Mouse (Mus musculus) midbrain, postnatal 0 days (tissue): ENCODE results near the gene Gm21970. TPM values are rescaled to one million over a fixed set of nuclear protein-coding genes. Genes with fewer than 3 reads are reported as not detected.

Experiments
- ATAC-seq: fragments of 200-750 bp; cut with Nextera tagmentation; 2 replicates; pipeline ENCODE4 v1.8.0; 2017; ENCODE audit warnings: moderate number of reproducible peaks, mild to moderate bottlenecking, moderate TSS enrichment, moderate library complexity; ENCODE audit not compliant: low FRiP score
- DNase-seq: peaks from one replicate; pipeline ENCODE4 v3.0.0-alpha.2; 2015; ENCODE audit warnings: low spot score
- H3K27ac ChIP-seq: fragments of 300-500 bp; sonication (generic); 2 replicates; pipeline ENCODE4 v1.5.1; 2014; ENCODE audit warnings: low read depth, mild to moderate bottlenecking, low read length, mixed read lengths
- H3K27me3 ChIP-seq: fragments of 300-500 bp; sonication (generic); 2 replicates; pipeline ENCODE4 v1.6.1; 2014; ENCODE audit warnings: low read length, control low read depth, mixed read lengths; ENCODE audit not compliant: insufficient read depth
- H3K36me3 ChIP-seq: fragments of 300-500 bp; sonication (generic); 2 replicates; pipeline ENCODE4 v1.6.1; 2014; ENCODE audit warnings: low read length, control low read depth, mixed read lengths; ENCODE audit not compliant: insufficient read depth
- H3K4me1 ChIP-seq: fragments of 300-500 bp; sonication (generic); 2 replicates; pipeline ENCODE4 v1.6.1; 2014; ENCODE audit warnings: mild to moderate bottlenecking, control low read depth, antibody characterized with exemption, low read length, mixed read lengths; ENCODE audit not compliant: insufficient read depth
- H3K4me2 ChIP-seq: fragments of 300-500 bp; sonication (generic); 2 replicates; pipeline ENCODE4 v1.6.1; 2014; ENCODE audit warnings: low read depth, mild to moderate bottlenecking, low read length, mixed read lengths; ENCODE audit not compliant: poor library complexity, severe bottlenecking
- H3K4me3 ChIP-seq: fragments of 300-500 bp; sonication (generic); 2 replicates; pipeline ENCODE4 v1.5.1; 2014; ENCODE audit warnings: low read depth, mild to moderate bottlenecking, low read length, moderate library complexity
- H3K9ac ChIP-seq: fragments of 300-500 bp; sonication (generic); replicated peaks from 2 replicates; pipeline ENCODE4 v1.6.1; 2014; ENCODE audit warnings: mild to moderate bottlenecking, low read length, moderate library complexity, mixed read lengths; ENCODE audit not compliant: poor library complexity, severe bottlenecking
- H3K9me3 ChIP-seq: fragments of 300-500 bp; sonication (generic); 2 replicates; pipeline ENCODE4 v1.6.1; 2016; ENCODE audit warnings: low read length, control low read depth
- CTCF ChIP-seq: IDR thresholded peaks from 2 replicates; pipeline ENCODE4 v1.5.1; 2016; ENCODE audit warnings: antibody characterized with exemption, mild to moderate bottlenecking
- WGBS: fragments of 180-500 bp; shearing (Covaris S2); extraction: QIAGEN DNeasy Blood & Tissue Kit; methylation state at CpG from one replicate; pipeline ENCODE4 v1.1.7; 2014; 5-methylcytosine and 5-hydroxymethylcytosine counted together
- polyA plus RNA-seq: library from polyadenylated mRNA; unstranded; fragments of >200 nt; fragmentation: Nextera tagmentation; extraction: Ambion mirVana; gene quantifications from 2 replicates; pipeline ENCODE4 v1.2.1, GENCODE M21; 2015
- total RNA-seq: library from RNA; depleted of rRNA; stranded (reverse); fragments of >200 nt; gene quantifications from 2 replicates; pipeline ENCODE4 v1.2.3, GENCODE M21; 2014

Gene Gm21970
- total and polyA plus RNA-seq, 2 experiments from 2014 or later = not detected

GRCm38 (mm10) chr16:91401569-91402165 is 10.1 kb downstream of the Gm21970 start:
- Histone ChIP-seq H3K4me2 (no peak overlapping the region), H3K27ac (no peak overlapping the region), H3K4me1 (0 out of 2 replicates have a peak, but pooled peaks cover 3% of the 10 kb centered on the region), H3K4me3 (no peak overlapping the region), H3K36me3 (no peaks in the 10 kb centered on the region; the same call in 1 of the 2 replicates), H3K27me3 (no peaks in the 10 kb centered on the region), H3K9ac (no peak overlapping the region), H3K9me3 (no peaks in the 10 kb centered on the region)
- 81% methylated on average over 6 of the region's 6 CpGs for WGBS
- no peak for TF ChIP-seq CTCF
- DNase-seq (no peak), ATAC-seq (no peak)

GRCm38 (mm10) chr16:91403784-91404183 is 12.3 kb downstream of the Gm21970 start:
- Histone ChIP-seq H3K27me3 (no peaks in the 10 kb centered on the region), H3K9me3 (no peaks in the 10 kb centered on the region), H3K27ac (no peak overlapping the region), H3K4me3 (no peak overlapping the region), H3K36me3 (no peaks in the 10 kb centered on the region; the same call in 1 of the 2 replicates), H3K4me1 (0 out of 2 replicates have a peak, but pooled peaks cover 6% of the 10 kb centered on the region), H3K9ac (no peak overlapping the region), H3K4me2 (no peak overlapping the region)
- TF ChIP-seq CTCF = no peak
- WGBS = 77% methylated on average over 9 of the region's 9 CpGs
- ATAC-seq (no peak), DNase-seq (no peak)

- H3K4me1 ChIP-seq = 0 out of 2 replicates have a peak, but pooled peaks cover 6% of the 10 kb centered on the region
- no peaks in the 10 kb centered on the region for H3K9me3 ChIP-seq
- no peak overlapping the region for H3K27ac ChIP-seq
- no peaks in the 10 kb centered on the region for H3K27me3 ChIP-seq
- TF ChIP-seq CTCF = no peak
- H3K4me2 ChIP-seq = no peak overlapping the region
- 96% methylated on average over 8 of the region's 8 CpGs for WGBS
- ATAC-seq (no peak), DNase-seq (no peak)
- H3K4me3 ChIP-seq = no peak overlapping the region
- no peaks in the 10 kb centered on the region; the same call in 1 of the 2 replicates for H3K36me3 ChIP-seq
- H3K9ac ChIP-seq = no peak overlapping the region
These were observed 12.7 kb downstream of the Gm21970 start for GRCm38 (mm10) chr16:91404187-91404586.

- H3K27me3 ChIP-seq = no peaks in the 10 kb centered on the region
- H3K36me3 ChIP-seq = no peaks in the 10 kb centered on the region; the same call in 1 of the 2 replicates
- no peak overlapping the region for H3K4me2 ChIP-seq
- no peak for ATAC-seq
- H3K4me1 ChIP-seq = 0 out of 2 replicates have a peak, but pooled peaks cover 6% of the 10 kb centered on the region
- no peak for TF ChIP-seq CTCF
- H3K27ac ChIP-seq = no peak overlapping the region
- 67% methylated on average over 10 of the region's 10 CpGs for WGBS
- H3K9ac ChIP-seq = no peak overlapping the region
- no peaks in the 10 kb centered on the region for H3K9me3 ChIP-seq
- no peak overlapping the region for H3K4me3 ChIP-seq
- no peak for DNase-seq
These were observed 13.5 kb downstream of the Gm21970 start for GRCm38 (mm10) chr16:91404828-91405577.

- TF ChIP-seq CTCF = no peak
- Histone ChIP-seq H3K27me3 (no peaks in the 10 kb centered on the region), H3K4me2 (peak within 1 kb of the TSS; percentile 98), H3K4me3 (peak within 1 kb of the TSS; percentile 66), H3K4me1 (0 out of 2 replicates have a peak, but pooled peaks cover 6% of the 10 kb centered on the region), H3K36me3 (no peaks in the 10 kb centered on the region; the same call in 1 of the 2 replicates), H3K9me3 (no peaks in the 10 kb centered on the region), H3K9ac (peak within 1 kb of the TSS; percentile 72), H3K27ac (peak within 1 kb of the TSS; percentile 57)
- ATAC-seq (peak; percentile 54; the same call in 1 of the 2 replicates), DNase-seq (peak; percentile 46)
- WGBS = 5% methylated on average over 43 of the region's 51 CpGs
These were observed 14.4 kb downstream of the Gm21970 start, which contains the start of gene Il10rb for GRCm38 (mm10) chr16:91405640-91406584. TSS of gene Il10rb (plus strand) at chr16:91406164.
